Mouse (Mus musculus) CH12.LX (cell line): ENCODE measurements at regions not wholly inside any gene's neighbourhood (a gene's known extent, or its start where the extent isn't known, plus 50 kb on each side); places are given as distances from the start of the nearest gene placed in this dataset.

Experiments used
- DNase-seq: peaks from one replicate; pipeline ENCODE4 v3.0.0-alpha.2; 2013; ENCODE audit errors: extremely low read depth
- H3K27ac ChIP-seq: 2 replicates; pipeline ENCODE4 v1.5.1; 2012; ENCODE audit warnings: low read depth, mild to moderate bottlenecking, control low read depth, moderate library complexity; ENCODE audit not compliant: insufficient read depth
- H3K27me3 ChIP-seq: replicated peaks from 2 replicates; pipeline ENCODE3; 2012; ENCODE audit warnings: inconsistent platforms
- H3K36me3 ChIP-seq, 2 experiments: replicated peaks in 1 of 2; 2 replicates each; pipeline versions ENCODE3 to v1.6.1; 2012; ENCODE audit warnings: inconsistent platforms in 1 of 2, low read length in 1 of 2, mild to moderate bottlenecking in 1 of 2, mixed read lengths in 1 of 2, moderate library complexity in 1 of 2; ENCODE audit not compliant: control insufficient read depth in 1 of 2, insufficient read depth in 1 of 2
- H3K4me1 ChIP-seq, 2 experiments: 2 replicates each; pipeline ENCODE4 v1.6.1; 2012; ENCODE audit warnings: inconsistent platforms in 1 of 2, moderate library complexity in 1 of 2; ENCODE audit not compliant: insufficient read depth in 2 of 2, control insufficient read depth in 1 of 2
- H3K4me2 ChIP-seq: 2 replicates; pipeline ENCODE4 v1.6.1; 2012; ENCODE audit warnings: low read depth, mild to moderate bottlenecking, control low read depth; ENCODE audit not compliant: poor library complexity, insufficient read depth, severe bottlenecking
- H3K4me3 ChIP-seq, 3 experiments: fragments of 150-350 bp in 1 of 3; sonication (generic) in 1 of 3; replicated peaks in 1 of 3; 2 replicates each; pipeline versions ENCODE3 to v1.5.1; 2011 to 2012; ENCODE audit warnings: low read depth in 2 of 3, low read length in 2 of 3, mild to moderate bottlenecking in 2 of 3, moderate library complexity in 2 of 3, control low read depth in 1 of 3, improper control_type of control experiment in 1 of 3, inconsistent platforms in 1 of 3, mixed read lengths in 1 of 3; ENCODE audit not compliant: poor library complexity in 1 of 3
- H3K79me2 ChIP-seq: replicated peaks from 2 replicates; pipeline ENCODE4 v1.6.1; 2012; ENCODE audit warnings: mild to moderate bottlenecking, moderate library complexity; ENCODE audit not compliant: control insufficient read depth, poor library complexity, insufficient read depth, severe bottlenecking; ENCODE audit errors: extremely low read depth
- H3K9ac ChIP-seq: 2 replicates; pipeline ENCODE4 v1.6.1; 2012; ENCODE audit warnings: low read depth, mild to moderate bottlenecking, control low read depth, moderate library complexity; ENCODE audit not compliant: insufficient read depth
- H3K9me3 ChIP-seq: replicated peaks from 2 replicates; pipeline ENCODE3; 2012; ENCODE audit warnings: low read length, inconsistent platforms, mixed read lengths
- CHD1 ChIP-seq: IDR thresholded peaks from 2 replicates; pipeline ENCODE4 v1.6.1; 2012; ENCODE audit warnings: low read depth, low read length, improper control_type of control experiment, inconsistent platforms
- CHD2 ChIP-seq: IDR thresholded peaks from 2 replicates; pipeline ENCODE4 v1.6.1; 2011; ENCODE audit warnings: low read length, improper control_type of control experiment
- EP300 ChIP-seq: IDR thresholded peaks from 2 replicates; pipeline ENCODE4 v1.6.1; 2011; ENCODE audit warnings: low read length, improper control_type of control experiment
- ETS1 ChIP-seq: conservative IDR thresholded peaks from 2 replicates; pipeline ENCODE4 v1.6.1; 2012; ENCODE audit warnings: low read depth, mild to moderate bottlenecking, inconsistent platforms, low read length, improper control_type of control experiment, moderate library complexity
- GABPA ChIP-seq: IDR thresholded peaks from 2 replicates; pipeline ENCODE4 v1.6.1; 2012; ENCODE audit warnings: low read depth, low read length, improper control_type of control experiment, inconsistent platforms; ENCODE audit not compliant: insufficient replicate concordance
- HCFC1 ChIP-seq: IDR thresholded peaks from 2 replicates; pipeline ENCODE4 v1.6.1; 2012; ENCODE audit warnings: low read depth, mild to moderate bottlenecking, inconsistent platforms, low read length, improper control_type of control experiment
- JUND ChIP-seq: conservative IDR thresholded peaks from 2 replicates; pipeline ENCODE4 v1.6.1; 2011; ENCODE audit warnings: low read depth, low read length, improper control_type of control experiment
- KAT2A ChIP-seq: IDR thresholded peaks from 2 replicates; pipeline ENCODE4 v1.6.1; 2012; ENCODE audit warnings: low read length, improper control_type of control experiment, inconsistent platforms; ENCODE audit not compliant: insufficient replicate concordance
- MEF2A ChIP-seq: IDR thresholded peaks from 2 replicates; pipeline ENCODE4 v1.6.1; 2014; ENCODE audit warnings: low read depth, mild to moderate bottlenecking, inconsistent platforms, low read length, improper control_type of control experiment, borderline replicate concordance
- MXI1 ChIP-seq: IDR thresholded peaks from 2 replicates; pipeline ENCODE4 v1.6.1; 2011; ENCODE audit warnings: mild to moderate bottlenecking, low read depth, low read length, improper control_type of control experiment
- NELFE ChIP-seq: IDR thresholded peaks from 2 replicates; pipeline ENCODE4 v1.6.1; 2011; ENCODE audit warnings: low read depth, low read length, improper control_type of control experiment
- TCF12 ChIP-seq: IDR thresholded peaks from 2 replicates; pipeline ENCODE4 v1.6.1; 2014; ENCODE audit warnings: low read depth, mild to moderate bottlenecking, inconsistent platforms, low read length, improper control_type of control experiment
- UBTF ChIP-seq: IDR thresholded peaks from 2 replicates; pipeline ENCODE4 v1.6.1; 2012; ENCODE audit warnings: low read depth, mild to moderate bottlenecking, inconsistent platforms, low read length, improper control_type of control experiment, moderate library complexity
- USF1 ChIP-seq: IDR thresholded peaks from 2 replicates; pipeline ENCODE4 v1.6.1; 2014; ENCODE audit warnings: low read depth, mild to moderate bottlenecking, inconsistent platforms, low read length, improper control_type of control experiment
- ZC3H11A ChIP-seq: IDR thresholded peaks from 2 replicates; pipeline ENCODE4 v1.6.1; 2012; ENCODE audit warnings: low read depth, mild to moderate bottlenecking, inconsistent platforms, low read length, improper control_type of control experiment
- ZKSCAN1 ChIP-seq: IDR thresholded peaks from 2 replicates; pipeline ENCODE4 v1.6.1; 2012; ENCODE audit warnings: low read depth, inconsistent platforms, low read length, improper control_type of control experiment, borderline replicate concordance
- ZNF384 ChIP-seq: IDR thresholded peaks from 2 replicates; pipeline ENCODE4 v1.6.1; 2012; ENCODE audit warnings: low read depth, low read length, improper control_type of control experiment, inconsistent platforms
- dilution Hi-C: fragments of 300-500 bp; cut with MboI; formaldehyde crosslinking; loops from 2 replicates; pipeline ENCODE4 v1.14.3; 2020; ENCODE audit warnings: low sequenced_read_pairs; ENCODE audit not compliant: extremely low pct_unique_long_range_greater_than_20kb, extremely low pct_ligation_motif_present
- in situ Hi-C: fragments of 300-500 bp; cut with MboI; formaldehyde crosslinking; loops from 3 replicates; pipeline ENCODE4 v1.14.3; 2019; ENCODE audit warnings: low sequenced_read_pairs, low pct_ligation_motif_present, low pct_unique_long_range_greater_than_20kb, mixed read lengths

DNA sequence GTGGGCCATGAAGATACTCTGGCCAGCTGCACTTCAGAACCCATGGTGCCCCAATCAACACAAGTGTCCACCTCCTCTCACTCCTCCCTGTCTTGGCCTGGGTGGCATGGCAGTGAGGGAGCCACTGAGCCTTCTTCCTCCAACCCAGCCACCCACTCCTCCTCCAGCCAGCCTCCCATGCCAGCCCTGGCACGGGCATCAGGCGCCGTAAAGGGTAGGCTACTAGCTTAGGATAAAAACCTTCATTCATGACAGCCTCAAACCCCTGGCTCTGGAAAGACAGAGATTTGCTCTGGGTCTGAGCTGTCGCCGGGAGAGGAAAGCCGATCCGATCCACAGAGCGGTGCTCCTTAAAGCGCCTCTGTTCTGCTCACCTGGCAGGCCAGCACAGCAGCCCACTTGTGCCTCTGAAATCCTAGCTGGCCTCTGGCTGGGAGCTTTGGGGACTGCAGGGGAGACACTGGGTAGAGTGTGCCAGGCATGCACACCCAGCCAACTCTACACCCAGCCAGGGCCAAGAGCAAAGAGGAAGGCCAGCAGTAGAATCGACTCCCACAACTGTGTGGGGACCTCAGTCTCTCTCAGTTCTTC, 268.2 kb upstream of the Zmiz1 start:
- Histone ChIP-seq H3K9ac (no peak overlapping the region), H3K4me2 (no peak overlapping the region), H3K27ac (no peak overlapping the region), H3K27me3 (peaks cover 1% of the 10 kb centered on the region), H3K36me3 (no peaks in the 10 kb centered on the region), H3K9me3 (no peaks in the 10 kb centered on the region), H3K79me2 (no peaks in the 10 kb centered on the region), H3K4me1 (no peaks in the 10 kb centered on the region), H3K4me3 (no peak overlapping the region)
- no peak for DNase-seq
- dilution Hi-C loops (no loop called here), in situ Hi-C loops (no loop called here)
- no peak for TF ChIP-seq UBTF
- TF ChIP-seq JUND = no peak
- no peak for TF ChIP-seq CHD1
- no peak for TF ChIP-seq TCF12
- no peak for TF ChIP-seq ZC3H11A
- no peak for TF ChIP-seq USF1
- TF ChIP-seq ETS1 = no peak
- no peak for TF ChIP-seq MEF2A
- no peak for TF ChIP-seq ZNF384
- TF ChIP-seq HCFC1 = no peak
- no peak for TF ChIP-seq GABPA
- no peak for TF ChIP-seq EP300
- no peak for TF ChIP-seq KAT2A
- no peak for TF ChIP-seq CHD2

DNA sequence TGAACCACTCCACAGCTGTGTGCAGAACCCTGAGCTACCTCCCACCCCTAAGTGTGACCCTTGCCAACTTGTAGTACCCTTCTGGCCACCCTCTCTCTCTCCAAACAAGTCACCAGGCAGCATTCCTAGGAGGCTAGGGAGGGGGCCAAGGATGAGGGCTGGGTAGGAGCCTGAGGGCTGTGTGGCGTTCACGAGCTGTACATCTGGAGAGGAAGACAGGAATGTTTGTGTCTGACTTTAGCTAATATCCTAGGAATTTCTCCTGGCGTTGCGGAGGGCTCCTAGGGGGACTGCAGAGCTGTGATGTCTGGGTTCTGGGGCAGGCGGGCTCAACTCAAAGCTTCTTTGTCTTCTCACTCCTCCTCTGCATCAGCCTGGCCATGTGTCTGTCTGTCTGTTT, 262.2 kb upstream of the Zmiz1 start:
- Histone ChIP-seq H3K9ac (no peak overlapping the region), H3K79me2 (no peaks in the 10 kb centered on the region), H3K4me1 (0 out of 4 replicates have a peak, but pooled peaks cover 0 to 4% of the 10 kb centered on the region in 2 experiments), H3K36me3 (no peaks in the 10 kb centered on the region), H3K27ac (no peak overlapping the region), H3K4me2 (no peak overlapping the region), H3K9me3 (no peaks in the 10 kb centered on the region), H3K27me3 (peaks cover 1% of the 10 kb centered on the region), H3K4me3 (no peak overlapping the region)
- DNase-seq = no peak
- dilution Hi-C loops (no loop called here), in situ Hi-C loops (no loop called here)
- TF ChIP-seq MXI1 = no peak
- TF ChIP-seq USF1 = no peak
- TF ChIP-seq ZKSCAN1 = no peak
- no peak for TF ChIP-seq NELFE
